Mouse (Mus musculus) limb, embryonic 12.5 days (tissue): ENCODE data around the gene Ttc7. TPM values are rescaled to one million over a fixed set of nuclear protein-coding genes. Genes with fewer than 3 reads are reported as not detected.

Experiments
- ATAC-seq: fragments of 200-750 bp; cut with Nextera tagmentation; 2 replicates; pipeline ENCODE4 v1.8.0; 2017; ENCODE audit warnings: low read depth, moderate TSS enrichment; ENCODE audit not compliant: insufficient number of reproducible peaks, insufficient read depth, low FRiP score, low TSS enrichment
- H3K27ac ChIP-seq: fragments of 300-500 bp; sonication (generic); 2 replicates; pipeline ENCODE4 v1.5.1; 2016; ENCODE audit warnings: mild to moderate bottlenecking, moderate library complexity
- H3K27me3 ChIP-seq: fragments of 300-500 bp; sonication (generic); 2 replicates; pipeline ENCODE4 v1.6.1; 2016; ENCODE audit warnings: mild to moderate bottlenecking, moderate library complexity
- H3K36me3 ChIP-seq: fragments of 300-500 bp; sonication (generic); 2 replicates; pipeline ENCODE4 v1.6.1; 2016; ENCODE audit warnings: mild to moderate bottlenecking, moderate library complexity
- H3K4me1 ChIP-seq: fragments of 300-500 bp; sonication (generic); replicated peaks from 2 replicates; pipeline ENCODE4 v1.6.1; 2016
- H3K4me2 ChIP-seq: fragments of 300-500 bp; sonication (generic); 2 replicates; pipeline ENCODE4 v1.6.1; 2016; ENCODE audit warnings: mild to moderate bottlenecking, moderate library complexity
- H3K4me3 ChIP-seq: fragments of 300-500 bp; sonication (generic); replicated peaks from 2 replicates; pipeline ENCODE4 v1.5.1; 2016; ENCODE audit warnings: mild to moderate bottlenecking
- H3K9ac ChIP-seq: fragments of 300-500 bp; sonication (generic); replicated peaks from 2 replicates; pipeline ENCODE4 v1.6.1; 2016; ENCODE audit warnings: mild to moderate bottlenecking, moderate library complexity
- H3K9me3 ChIP-seq: fragments of 300-500 bp; sonication (generic); 2 replicates; pipeline ENCODE4 v1.6.1; 2016; ENCODE audit warnings: mild to moderate bottlenecking, moderate library complexity
- WGBS: fragments of 180-500 bp; shearing (Covaris S2); methylation state at CpG from one replicate; pipeline ENCODE4 v1.1.7; 2016; 5-methylcytosine and 5-hydroxymethylcytosine counted together
- polyA plus RNA-seq: library from polyadenylated mRNA; unstranded; fragments of >200 nt; fragmentation: Nextera tagmentation; extraction: Ambion mirVana; gene quantifications from 2 replicates; pipeline ENCODE4 v1.2.1, GENCODE M21; 2016

The Ttc7 gene
- polyA plus RNA-seq, 1 experiment from 2014 or later: 4.9 TPM

DNA sequence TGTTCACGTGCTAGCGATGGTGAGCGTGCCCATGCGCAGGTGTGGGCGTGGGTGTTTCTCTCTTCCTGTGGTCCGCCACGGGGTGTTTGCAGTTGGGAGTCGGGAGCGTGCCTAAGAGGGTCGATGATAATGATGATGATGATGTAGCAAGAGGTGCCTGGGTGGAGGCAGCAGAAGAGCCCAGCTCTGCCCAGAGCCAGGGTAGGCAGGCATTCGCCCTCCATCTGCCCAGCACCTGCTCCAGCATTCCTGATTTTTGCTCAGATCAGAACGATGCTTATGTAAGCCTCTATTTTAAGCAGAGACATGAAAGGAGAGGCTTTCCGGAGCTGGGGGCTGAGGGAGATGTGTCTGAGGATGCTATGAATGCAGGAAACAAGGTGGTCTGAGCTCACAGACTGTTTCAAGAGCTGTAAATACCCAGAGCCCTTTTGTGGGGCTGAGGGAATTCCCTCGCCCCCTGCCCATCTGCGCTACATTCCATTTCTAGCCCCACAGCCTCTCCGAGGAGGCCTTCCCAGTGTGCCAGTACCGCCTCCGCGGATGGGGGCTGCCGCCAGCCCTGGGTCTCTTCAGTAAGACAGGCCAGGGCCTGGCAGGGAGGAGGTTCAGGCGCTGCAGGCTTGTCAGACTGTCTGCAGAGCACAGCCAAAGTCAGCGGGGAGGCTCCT, 47.7 kb downstream of the Ttc7 start:
- H3K27me3 ChIP-seq: peaks cover 37% of the 10 kb centered on the region
- H3K9ac ChIP-seq: peak overlapping the region; percentile 32; the same call in 1 of the 2 replicates
- no peaks in the 10 kb centered on the region for H3K9me3 ChIP-seq
- H3K4me3 ChIP-seq: peak overlapping the region; percentile 9; the same call in 1 of the 2 replicates
- WGBS: 28% methylated on average over 22 of the region's 22 CpGs
- peak overlapping the region; percentile 60 for H3K27ac ChIP-seq
- no peaks in the 10 kb centered on the region for H3K36me3 ChIP-seq
- ATAC-seq: no peak
- H3K4me1 ChIP-seq: peaks cover 34% of the 10 kb centered on the region
- peak overlapping the region; percentile 44 for H3K4me2 ChIP-seq

DNA sequence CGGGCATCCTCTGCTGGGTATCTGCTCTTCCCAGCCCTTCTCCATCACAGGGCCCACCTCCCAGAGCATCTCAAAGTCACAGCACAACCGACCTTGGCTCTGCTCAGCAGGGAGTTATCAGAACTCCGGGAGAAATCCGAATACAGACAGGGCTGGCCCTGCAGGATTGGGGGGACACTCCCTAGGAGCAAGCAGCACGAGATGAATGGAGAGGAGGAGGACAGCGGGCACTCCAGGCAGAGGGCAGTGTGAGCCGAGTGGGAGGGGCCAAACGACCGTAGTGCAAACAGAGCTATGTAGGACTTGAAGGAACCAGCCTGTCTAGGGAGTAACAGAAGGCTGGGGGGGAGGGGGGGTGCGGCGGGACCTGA, 48.2 kb downstream of the Ttc7 start:
- peaks cover 3% of the 10 kb centered on the region; the same call in 1 of the 2 replicates for H3K9me3 ChIP-seq
- 3% methylated on average over 11 of the region's 11 CpGs for WGBS
- peaks cover 34% of the 10 kb centered on the region for H3K4me1 ChIP-seq
- H3K9ac ChIP-seq: peak overlapping the region; percentile 32; the same call in 1 of the 2 replicates
- H3K27me3 ChIP-seq: peaks cover 37% of the 10 kb centered on the region
- ATAC-seq: no peak
- H3K27ac ChIP-seq: peak overlapping the region; percentile 60
- H3K36me3 ChIP-seq: no peaks in the 10 kb centered on the region
- H3K4me2 ChIP-seq: peak overlapping the region; percentile 44
- peak overlapping the region; percentile 9; the same call in 1 of the 2 replicates for H3K4me3 ChIP-seq

DNA sequence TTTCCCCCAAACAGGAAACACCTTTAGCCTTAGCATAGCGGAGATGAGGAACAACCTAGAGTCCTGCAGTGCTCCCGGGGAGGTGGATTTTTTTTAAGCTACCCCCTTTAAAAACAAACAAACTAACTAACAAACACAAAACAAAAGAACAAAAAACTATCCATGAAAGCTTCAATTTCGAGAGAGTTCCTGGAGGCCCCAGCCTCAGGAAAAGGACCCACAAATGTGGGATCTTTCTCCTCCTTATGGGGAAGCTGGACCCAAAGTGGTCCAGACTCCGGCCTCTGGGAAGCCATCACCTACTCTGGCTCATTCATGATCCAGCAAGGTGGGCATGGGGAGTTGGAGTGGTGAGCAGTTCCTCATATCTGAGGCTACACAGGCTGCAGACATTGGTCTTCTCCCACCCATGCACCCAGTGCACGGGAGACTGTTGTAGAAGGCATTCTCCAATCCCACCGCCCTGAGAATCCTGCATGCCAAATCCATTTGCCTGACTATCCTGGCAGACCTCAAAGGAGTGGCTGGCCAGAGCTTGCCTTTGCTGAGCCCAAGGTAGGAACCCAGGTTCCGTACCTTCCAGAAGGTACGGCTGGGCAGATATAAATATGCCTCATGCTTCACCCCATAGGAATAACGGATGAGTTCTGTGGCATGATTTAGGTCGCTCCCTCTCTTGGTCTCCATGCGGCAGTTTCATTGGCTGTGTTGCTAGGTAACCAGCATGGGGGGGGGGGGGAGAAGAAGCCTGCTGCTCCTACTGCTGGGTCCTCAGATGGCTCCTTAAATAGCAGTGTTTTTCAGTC, 48.9 kb downstream of the Ttc7 start:
- peak overlapping the region; percentile 44 for H3K4me2 ChIP-seq
- peaks cover 37% of the 10 kb centered on the region for H3K27me3 ChIP-seq
- H3K4me1 ChIP-seq: peaks cover 34% of the 10 kb centered on the region
- 43% methylated on average over 11 of the region's 11 CpGs for WGBS
- ATAC-seq: no peak
- H3K9ac ChIP-seq: no peak overlapping the region
- H3K36me3 ChIP-seq: no peaks in the 10 kb centered on the region
- H3K27ac ChIP-seq: no peak overlapping the region
- peaks cover 4% of the 10 kb centered on the region; the same call in 1 of the 2 replicates for H3K9me3 ChIP-seq
- no peak overlapping the region for H3K4me3 ChIP-seq

DNA sequence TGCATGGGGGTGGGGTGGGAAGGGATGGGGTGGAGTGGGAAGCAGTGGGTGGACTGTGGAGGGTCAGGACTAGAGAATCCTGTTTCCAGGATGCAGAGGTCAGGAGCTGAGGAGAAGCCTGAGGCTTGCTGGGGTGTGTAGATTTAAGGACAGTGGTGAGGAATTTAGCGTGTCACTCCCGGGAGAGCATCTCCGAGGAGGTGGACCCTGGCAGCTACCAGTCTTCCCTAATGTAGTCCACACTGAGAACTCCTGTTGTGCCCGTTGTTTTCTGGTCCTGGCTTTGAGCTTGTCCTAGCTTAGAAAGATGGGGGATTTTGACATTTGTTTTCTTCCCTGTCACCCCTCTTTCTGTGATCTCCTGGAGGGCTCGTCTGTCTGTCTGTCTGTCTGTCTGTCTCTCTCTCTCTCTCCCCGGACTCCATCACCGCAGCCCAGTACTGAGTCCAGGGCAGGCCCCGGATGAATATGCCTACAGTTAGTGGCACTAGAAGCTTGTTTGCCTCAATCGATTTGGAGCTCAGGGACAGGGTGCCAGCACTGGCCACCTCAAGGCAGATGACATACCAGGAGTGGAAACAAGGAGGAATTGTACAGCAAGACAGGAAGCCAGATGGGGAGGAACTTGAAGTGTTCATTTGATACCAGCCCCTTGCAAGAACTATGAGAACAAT, 49.6 kb downstream of the Ttc7 start:
- ATAC-seq: no peak
- Histone ChIP-seq H3K9me3 (peaks cover 4% of the 10 kb centered on the region; the same call in 1 of the 2 replicates), H3K4me2 (no peak overlapping the region), H3K36me3 (no peaks in the 10 kb centered on the region), H3K9ac (no peak overlapping the region), H3K27ac (no peak overlapping the region), H3K4me3 (no peak overlapping the region), H3K27me3 (peaks cover 37% of the 10 kb centered on the region), H3K4me1 (peaks cover 34% of the 10 kb centered on the region)
- WGBS: 68% methylated on average over 9 of the region's 9 CpGs

DNA sequence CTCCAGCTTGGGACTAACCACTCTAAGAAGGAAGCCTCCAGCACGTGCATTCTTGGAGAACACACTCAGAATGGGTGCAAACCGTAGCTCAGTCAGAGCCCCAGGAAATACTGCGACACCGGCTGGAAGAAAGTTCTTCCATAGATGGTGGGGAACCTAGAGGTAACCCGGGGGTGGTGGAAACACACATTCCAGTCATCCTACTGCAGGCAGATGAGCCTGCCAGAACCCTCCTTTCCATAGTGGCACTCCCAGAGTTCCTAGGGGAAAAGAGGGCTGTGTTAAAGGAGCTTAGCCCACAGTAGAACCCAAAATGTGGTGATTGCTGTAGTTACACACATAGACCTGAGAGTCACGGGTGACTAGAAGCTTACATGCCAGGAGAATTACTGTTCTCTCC, 50.2 kb downstream of the Ttc7 start:
- Histone ChIP-seq H3K36me3 (no peaks in the 10 kb centered on the region), H3K9me3 (peaks cover 4% of the 10 kb centered on the region; the same call in 1 of the 2 replicates), H3K9ac (no peak overlapping the region), H3K27me3 (peaks cover 33% of the 10 kb centered on the region), H3K4me3 (no peak overlapping the region), H3K27ac (no peak overlapping the region), H3K4me2 (no peak overlapping the region), H3K4me1 (peaks cover 34% of the 10 kb centered on the region)
- ATAC-seq: no peak
- 89% methylated on average over 6 of the region's 6 CpGs for WGBS

DNA sequence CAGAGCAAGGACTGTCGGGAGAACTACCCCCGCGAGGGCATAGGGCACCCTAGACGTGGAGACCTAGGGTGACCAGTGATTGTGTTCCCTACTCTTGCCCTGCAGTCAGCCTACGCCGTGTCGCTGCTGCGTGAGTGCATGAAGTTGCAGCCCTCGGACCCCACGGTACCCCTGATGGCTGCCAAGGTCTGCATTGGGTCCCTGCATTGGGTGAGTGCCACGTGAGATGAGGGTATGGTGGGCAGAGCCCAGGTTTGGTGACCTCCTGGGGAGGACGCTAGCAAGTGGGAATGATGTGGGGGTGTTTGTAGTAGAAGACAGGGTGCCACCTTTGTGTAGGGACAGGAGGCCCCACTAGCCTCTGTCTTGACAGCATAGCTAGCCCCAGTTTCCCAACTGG, 51.5 kb downstream of the Ttc7 start:
- H3K9ac ChIP-seq: no peak overlapping the region
- no peaks in the 10 kb centered on the region for H3K36me3 ChIP-seq
- WGBS: 91% methylated on average over 12 of the region's 12 CpGs
- peaks cover 30% of the 10 kb centered on the region for H3K4me1 ChIP-seq
- H3K9me3 ChIP-seq: peaks cover 4% of the 10 kb centered on the region; the same call in 1 of the 2 replicates
- no peak overlapping the region for H3K4me3 ChIP-seq
- H3K27ac ChIP-seq: no peak overlapping the region
- no peak for ATAC-seq
- peaks cover 33% of the 10 kb centered on the region for H3K27me3 ChIP-seq
- no peak overlapping the region for H3K4me2 ChIP-seq

DNA sequence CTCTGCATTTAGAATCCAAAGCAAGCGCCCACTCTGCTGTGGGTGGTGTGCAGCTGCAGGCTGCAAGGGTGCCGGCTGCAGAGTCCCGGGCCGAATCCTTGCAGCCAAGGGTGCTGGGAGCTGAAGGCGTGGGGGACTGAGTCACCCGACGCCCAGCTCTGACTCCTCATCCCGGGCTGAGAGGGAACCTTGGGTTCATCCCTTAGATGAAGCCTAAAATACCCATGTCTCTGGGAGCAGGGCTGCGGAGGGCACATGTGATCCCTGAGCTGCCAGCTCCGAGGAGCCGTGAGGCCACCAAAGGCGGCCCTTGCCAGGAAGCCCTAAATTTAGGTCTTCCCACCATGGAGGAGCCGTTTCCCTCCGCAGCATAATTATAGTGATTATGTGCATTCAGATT, 52.5 kb downstream of the Ttc7 start:
- no peak for ATAC-seq
- H3K4me2 ChIP-seq: no peak overlapping the region
- peaks cover 4% of the 10 kb centered on the region; the same call in 1 of the 2 replicates for H3K9me3 ChIP-seq
- peaks cover 27% of the 10 kb centered on the region for H3K4me1 ChIP-seq
- H3K27me3 ChIP-seq: peaks cover 26% of the 10 kb centered on the region
- no peak overlapping the region for H3K27ac ChIP-seq
- WGBS: 85% methylated on average over 14 of the region's 14 CpGs
- no peak overlapping the region for H3K4me3 ChIP-seq
- no peak overlapping the region for H3K9ac ChIP-seq
- H3K36me3 ChIP-seq: no peaks in the 10 kb centered on the region

DNA sequence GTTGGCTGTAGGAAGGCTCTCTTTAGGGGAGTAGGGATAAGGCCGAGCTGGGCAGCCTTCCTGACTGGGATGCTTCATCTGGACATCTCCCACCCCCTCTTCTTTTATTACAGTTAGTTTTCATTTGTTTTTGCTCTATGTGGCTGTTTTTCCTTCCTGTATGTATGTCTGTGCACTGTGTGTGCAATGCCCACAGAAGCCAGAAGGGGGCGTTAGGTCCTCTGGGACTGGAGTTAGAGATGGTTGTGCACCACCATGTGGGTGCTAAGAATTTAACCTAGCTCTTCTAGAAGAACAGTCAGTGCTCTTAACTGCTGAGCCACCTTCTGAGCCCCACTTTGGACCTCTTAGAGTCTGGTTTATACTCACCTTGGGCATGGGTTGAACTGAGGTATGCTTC, 53.0 kb downstream of the Ttc7 start:
- Histone ChIP-seq H3K36me3 (no peaks in the 10 kb centered on the region), H3K27ac (no peak overlapping the region), H3K27me3 (peaks cover 22% of the 10 kb centered on the region), H3K4me3 (no peak overlapping the region), H3K9ac (no peak overlapping the region), H3K4me1 (peaks cover 21% of the 10 kb centered on the region), H3K9me3 (peaks cover 4% of the 10 kb centered on the region; the same call in 1 of the 2 replicates), H3K4me2 (no peak overlapping the region)
- no peak for ATAC-seq
- WGBS: 68% methylated on average over 2 of the region's 2 CpGs

DNA sequence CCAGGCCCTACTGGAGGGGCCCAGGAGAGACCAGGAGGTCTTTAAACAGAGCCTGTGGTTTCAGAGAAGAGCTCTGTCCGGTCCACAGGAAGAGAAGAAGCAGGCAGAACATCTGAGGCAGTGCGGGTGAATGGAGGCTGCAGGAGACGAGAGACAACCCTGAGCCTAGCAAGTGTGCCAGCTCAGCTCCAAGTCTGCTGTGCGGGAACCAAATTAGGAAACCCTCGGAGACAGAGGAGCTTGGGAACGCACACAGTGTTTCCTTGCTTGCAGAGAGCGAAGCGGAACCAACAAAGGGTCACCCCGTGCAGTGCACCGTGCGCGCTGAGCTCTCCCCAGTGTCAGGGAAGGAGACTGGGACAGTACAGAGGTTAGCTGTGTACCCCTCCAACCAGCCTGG, 54.2 kb downstream of the Ttc7 start:
- no peak for ATAC-seq
- no peak overlapping the region for H3K9ac ChIP-seq
- peaks cover 9% of the 10 kb centered on the region for H3K4me1 ChIP-seq
- 92% methylated on average over 12 of the region's 12 CpGs for WGBS
- H3K27me3 ChIP-seq: peaks cover 20% of the 10 kb centered on the region
- no peaks in the 10 kb centered on the region for H3K36me3 ChIP-seq
- no peak overlapping the region for H3K4me3 ChIP-seq
- H3K4me2 ChIP-seq: no peak overlapping the region
- H3K27ac ChIP-seq: no peak overlapping the region
- H3K9me3 ChIP-seq: peaks cover 4% of the 10 kb centered on the region; the same call in 1 of the 2 replicates

DNA sequence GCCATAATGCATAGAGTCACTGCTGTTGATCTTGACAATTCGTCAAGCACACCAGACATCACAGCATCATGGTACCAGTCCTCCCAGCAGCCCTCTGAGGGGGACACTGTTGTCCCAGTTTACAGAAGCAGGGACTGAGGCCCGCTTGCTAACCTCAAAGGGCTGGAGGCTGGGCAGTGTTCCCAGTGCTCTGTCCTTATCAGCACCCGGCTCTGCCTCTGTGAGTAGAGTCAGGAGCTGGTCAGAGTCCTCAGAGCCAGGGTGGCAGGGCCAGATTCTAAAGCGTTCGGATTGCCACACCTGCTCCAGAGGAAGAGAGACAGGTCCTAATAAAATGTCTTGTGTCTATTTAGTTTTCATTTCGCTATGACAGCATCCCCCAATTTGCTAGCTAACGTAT, 55.0 kb downstream of the Ttc7 start:
- H3K4me1 ChIP-seq: peaks cover 2% of the 10 kb centered on the region; the same call in 1 of the 2 replicates
- no peak overlapping the region for H3K27ac ChIP-seq
- no peak for ATAC-seq
- 93% methylated on average over 7 of the region's 7 CpGs for WGBS
- no peaks in the 10 kb centered on the region for H3K36me3 ChIP-seq
- peaks cover 4% of the 10 kb centered on the region; the same call in 1 of the 2 replicates for H3K9me3 ChIP-seq
- H3K4me2 ChIP-seq: no peak overlapping the region
- peaks cover 14% of the 10 kb centered on the region; the same call in 1 of the 2 replicates for H3K27me3 ChIP-seq
- no peak overlapping the region for H3K4me3 ChIP-seq
- no peak overlapping the region for H3K9ac ChIP-seq

DNA sequence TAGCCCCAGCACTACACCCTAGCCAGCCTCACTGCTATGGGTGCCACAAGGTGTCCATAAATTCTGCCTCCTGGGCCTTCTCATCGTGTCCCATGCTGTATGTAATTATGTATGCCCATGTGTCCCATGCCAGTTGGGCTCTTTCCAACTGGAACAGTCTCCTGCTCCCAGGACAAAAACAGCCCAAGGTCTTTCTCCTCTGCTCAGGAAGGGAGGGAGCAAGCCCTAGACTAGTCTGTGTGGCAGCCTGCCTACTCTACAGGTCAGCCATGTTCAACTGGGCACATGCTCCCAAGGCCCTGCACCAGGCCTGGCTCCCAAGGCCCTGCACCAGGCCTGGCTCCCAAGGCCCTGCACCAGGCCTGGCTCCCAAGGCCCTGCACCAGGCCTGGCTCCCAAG, 56.4 kb downstream of the Ttc7 start:
- no peaks in the 10 kb centered on the region for H3K4me1 ChIP-seq
- peaks cover 4% of the 10 kb centered on the region; the same call in 1 of the 2 replicates for H3K9me3 ChIP-seq
- H3K4me3 ChIP-seq: no peak overlapping the region
- H3K36me3 ChIP-seq: no peaks in the 10 kb centered on the region
- no peak overlapping the region for H3K9ac ChIP-seq
- H3K4me2 ChIP-seq: no peak overlapping the region
- WGBS: 91% methylated on average over 1 of the region's 1 CpGs
- no peak overlapping the region for H3K27ac ChIP-seq
- H3K27me3 ChIP-seq: peaks cover 12% of the 10 kb centered on the region
- ATAC-seq: no peak
